Mouse (Mus musculus): ENCODE measurements at regions not wholly inside any gene's neighbourhood (a gene's known extent, or its start where the extent isn't known, plus 50 kb on each side); places are given as distances from the start of the nearest gene placed in this dataset.

DNA sequence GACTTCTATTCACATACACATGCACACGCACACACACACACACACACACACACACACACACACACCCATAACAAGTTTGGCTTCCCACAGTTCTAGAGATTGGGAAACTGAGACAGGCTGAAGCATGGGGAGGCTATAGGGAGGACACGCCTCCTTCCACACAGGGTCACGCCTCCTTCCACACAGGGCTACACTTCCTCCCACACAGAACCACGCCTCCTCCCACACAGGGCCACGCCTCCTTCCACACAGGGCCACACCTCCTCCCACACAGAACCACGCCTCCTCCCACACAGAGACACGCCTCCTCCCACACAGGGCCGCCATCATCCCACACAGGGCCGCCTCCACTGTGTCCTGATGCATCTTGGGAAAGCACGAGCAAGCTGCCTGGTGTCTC, 401.9 kb upstream of the Kazn start:
- TF ChIP-seq POLR2A (IDR thresholded peaks at IDR 0.05; ENCODE audit: borderline replicate concordance, control insufficient read depth, low read depth, low read length) (no peak), CTCF (IDR thresholded peaks at IDR 0.05; ENCODE audit: control insufficient read depth, insufficient read depth, low read length) (no peak)
